Mouse (Mus musculus) heart, embryonic 12.5 days (tissue): Measurements from ENCODE around the gene Tfrc. TPM values are rescaled to one million over a fixed set of nuclear protein-coding genes. Genes with fewer than 3 reads are reported as not detected.

Source experiments
- ATAC-seq: fragments of 200-750 bp; cut with Nextera tagmentation; 2 replicates; pipeline ENCODE4 v1.8.0; 2017; ENCODE audit warnings: moderate TSS enrichment, moderate library complexity; ENCODE audit not compliant: insufficient number of reproducible peaks, low FRiP score
- H3K27ac ChIP-seq: fragments of 300-500 bp; sonication (generic); 2 replicates; pipeline ENCODE4 v1.5.1; 2016; ENCODE audit warnings: mild to moderate bottlenecking, moderate library complexity; ENCODE audit not compliant: poor library complexity, severe bottlenecking
- H3K27me3 ChIP-seq: fragments of 300-500 bp; sonication (generic); replicated peaks from 2 replicates; pipeline ENCODE4 v1.6.1; 2016; ENCODE audit warnings: mild to moderate bottlenecking, moderate library complexity
- H3K36me3 ChIP-seq: fragments of 300-500 bp; sonication (generic); 2 replicates; pipeline ENCODE4 v1.6.1; 2016; ENCODE audit warnings: mild to moderate bottlenecking, moderate library complexity
- H3K4me1 ChIP-seq: fragments of 300-500 bp; sonication (generic); replicated peaks from 2 replicates; pipeline ENCODE4 v1.6.1; 2016; ENCODE audit warnings: mild to moderate bottlenecking
- H3K4me2 ChIP-seq: fragments of 300-500 bp; sonication (generic); 2 replicates; pipeline ENCODE4 v1.6.1; 2016; ENCODE audit warnings: mild to moderate bottlenecking, moderate library complexity
- H3K4me3 ChIP-seq: fragments of 300-500 bp; sonication (generic); 2 replicates; pipeline ENCODE4 v1.5.1; 2016; ENCODE audit warnings: mild to moderate bottlenecking
- H3K9ac ChIP-seq: fragments of 300-500 bp; sonication (generic); 2 replicates; pipeline ENCODE4 v1.6.1; 2016; ENCODE audit warnings: mild to moderate bottlenecking, moderate library complexity
- H3K9me3 ChIP-seq: fragments of 300-500 bp; sonication (generic); replicated peaks from 2 replicates; pipeline ENCODE4 v1.6.1; 2016; ENCODE audit warnings: mild to moderate bottlenecking, moderate library complexity
- WGBS: fragments of 180-500 bp; shearing (Covaris S2); methylation state at CpG from one replicate; pipeline ENCODE4 v1.1.7; 2016; 5-methylcytosine and 5-hydroxymethylcytosine counted together
- polyA plus RNA-seq: library from polyadenylated mRNA; unstranded; fragments of >200 nt; fragmentation: Nextera tagmentation; extraction: Ambion mirVana; gene quantifications from 2 replicates; pipeline ENCODE4 v1.2.1, GENCODE M21; 2016

Gene Tfrc
- polyA plus RNA-seq, 1 experiment from 2014 or later: 58.2 TPM

DNA sequence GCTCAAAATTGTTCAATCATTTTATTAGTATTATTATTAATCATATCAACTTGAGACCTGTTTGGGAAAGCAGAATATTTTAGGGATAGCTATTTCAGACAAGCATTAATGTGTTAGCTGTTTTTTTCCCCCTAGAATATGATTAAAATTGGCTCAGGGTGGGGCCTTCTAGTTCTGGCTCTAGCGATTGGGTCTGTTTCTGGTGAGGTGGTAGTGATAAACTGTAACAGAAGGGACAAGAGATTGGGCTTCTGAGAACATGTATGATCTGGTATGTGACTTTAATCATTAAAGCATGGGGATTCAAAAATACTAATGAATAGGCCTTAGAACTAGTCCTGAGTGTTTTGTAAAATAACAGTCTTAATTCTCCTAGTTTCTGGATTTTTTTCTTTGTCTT is 3.3 kb downstream of the Tfrc start:
- Histone ChIP-seq H3K9ac (no peak overlapping the region), H3K4me3 (no peak overlapping the region), H3K27ac (no peak overlapping the region), H3K36me3 (peaks cover 22% of the 10 kb centered on the region), H3K4me1 (peaks cover 6% of the 10 kb centered on the region), H3K9me3 (no peaks in the 10 kb centered on the region), H3K4me2 (peak overlapping the region; percentile 16; the same call in 1 of the 2 replicates), H3K27me3 (no peaks in the 10 kb centered on the region)
- 51% methylated on average over 1 of the region's 1 CpGs for WGBS
- no peak for ATAC-seq

DNA sequence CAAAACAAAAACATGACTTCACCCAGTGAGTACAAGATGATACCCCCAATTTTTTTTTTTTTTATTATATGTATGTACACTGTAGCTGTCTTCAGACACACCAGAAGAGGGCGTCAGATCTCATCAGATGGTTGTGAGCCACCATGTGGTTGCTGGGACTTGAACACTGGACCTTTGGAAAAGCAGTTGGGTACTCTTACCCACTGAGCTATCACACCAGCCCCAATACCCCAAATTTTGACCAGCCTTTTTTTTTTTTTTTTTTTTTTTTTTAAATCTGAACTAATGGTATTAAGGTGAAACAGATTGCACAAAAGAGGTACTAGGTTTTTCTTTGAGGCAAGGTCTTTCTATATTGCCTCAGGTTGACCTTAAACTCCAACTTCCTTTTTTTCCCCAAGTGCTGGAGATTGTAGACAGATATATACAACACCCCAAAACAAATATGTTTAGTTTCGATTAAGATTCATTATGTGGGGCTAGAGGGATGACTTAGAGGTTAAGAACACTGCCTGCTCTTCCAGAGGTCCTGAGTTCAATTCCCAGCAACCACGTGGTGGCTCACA is 4.6 kb downstream of the Tfrc start:
- no peak overlapping the region for H3K4me2 ChIP-seq
- H3K36me3 ChIP-seq: peaks cover 29% of the 10 kb centered on the region
- H3K4me3 ChIP-seq: no peak overlapping the region

GRCm38 (mm10) chr16:32614047-32614446 is 5.3 kb downstream of the Tfrc start:
- peaks cover 34% of the 10 kb centered on the region for H3K36me3 ChIP-seq
- 55% methylated on average over 4 of the region's 4 CpGs for WGBS
- no peaks in the 10 kb centered on the region for H3K9me3 ChIP-seq
- peaks cover 6% of the 10 kb centered on the region for H3K4me1 ChIP-seq
- ATAC-seq: no peak
- no peaks in the 10 kb centered on the region for H3K27me3 ChIP-seq
- H3K27ac ChIP-seq: no peak overlapping the region
- H3K9ac ChIP-seq: no peak overlapping the region
- H3K4me2 ChIP-seq: no peak overlapping the region
- no peak overlapping the region for H3K4me3 ChIP-seq

More for the DNA sequence above, 4.6 kb downstream of the Tfrc start:
- 75% methylated on average over 3 of the region's 3 CpGs for WGBS
- H3K4me1 ChIP-seq: peaks cover 6% of the 10 kb centered on the region
- no peaks in the 10 kb centered on the region for H3K27me3 ChIP-seq
- no peak overlapping the region for H3K9ac ChIP-seq
- H3K9me3 ChIP-seq: no peaks in the 10 kb centered on the region
- H3K27ac ChIP-seq: no peak overlapping the region
- no peak for ATAC-seq

DNA sequence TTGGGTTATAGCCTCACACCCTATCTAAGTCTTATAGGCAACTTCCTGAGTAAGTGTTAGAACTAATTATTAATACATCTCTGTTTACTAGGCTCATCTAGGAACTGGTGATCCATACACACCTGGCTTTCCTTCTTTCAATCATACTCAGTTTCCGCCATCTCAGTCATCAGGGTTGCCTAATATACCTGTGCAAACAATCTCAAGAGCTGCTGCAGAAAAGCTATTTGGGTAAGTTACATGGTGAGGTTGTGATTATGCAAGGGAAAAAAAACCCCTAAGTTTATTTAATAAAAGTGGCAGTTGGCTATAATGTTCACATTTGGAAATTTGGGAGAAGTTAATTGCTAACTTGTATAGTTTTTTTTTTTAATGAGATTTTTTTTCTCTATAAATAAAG is 10.2 kb downstream of the Tfrc start:
- WGBS: 96% methylated on average over 1 of the region's 1 CpGs
- Histone ChIP-seq H3K4me3 (no peak overlapping the region), H3K27ac (no peak overlapping the region), H3K9me3 (no peaks in the 10 kb centered on the region), H3K4me2 (no peak overlapping the region), H3K27me3 (no peaks in the 10 kb centered on the region), H3K9ac (no peak overlapping the region), H3K4me1 (no peaks in the 10 kb centered on the region), H3K36me3 (peaks cover 69% of the 10 kb centered on the region)
- no peak for ATAC-seq

DNA sequence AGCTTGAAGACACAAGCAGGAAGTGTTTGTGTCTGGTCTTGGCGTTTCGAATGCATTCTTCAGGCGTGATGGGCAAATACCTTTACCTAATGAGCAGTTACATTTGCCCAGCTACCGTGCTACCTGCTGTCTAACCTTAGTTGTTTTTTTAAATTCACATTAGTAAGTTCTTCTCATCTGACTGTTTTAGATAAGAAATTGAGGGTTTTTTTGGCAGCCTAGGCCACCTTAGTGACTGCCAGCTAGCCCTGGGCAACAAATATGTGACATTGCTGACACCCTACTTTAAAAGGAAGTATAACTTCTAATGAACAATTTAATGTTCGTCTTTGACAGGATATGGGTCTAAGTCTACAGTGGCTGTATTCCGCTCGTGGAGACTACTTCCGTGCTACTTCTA is 19.4 kb downstream of the Tfrc start:
- Histone ChIP-seq H3K27me3 (no peaks in the 10 kb centered on the region), H3K36me3 (peaks cover 78% of the 10 kb centered on the region), H3K4me1 (no peaks in the 10 kb centered on the region), H3K27ac (no peak overlapping the region), H3K9me3 (no peaks in the 10 kb centered on the region), H3K4me3 (no peak overlapping the region), H3K4me2 (no peak overlapping the region), H3K9ac (no peak overlapping the region)
- no peak for ATAC-seq
- 90% methylated on average over 8 of the region's 8 CpGs for WGBS

DNA sequence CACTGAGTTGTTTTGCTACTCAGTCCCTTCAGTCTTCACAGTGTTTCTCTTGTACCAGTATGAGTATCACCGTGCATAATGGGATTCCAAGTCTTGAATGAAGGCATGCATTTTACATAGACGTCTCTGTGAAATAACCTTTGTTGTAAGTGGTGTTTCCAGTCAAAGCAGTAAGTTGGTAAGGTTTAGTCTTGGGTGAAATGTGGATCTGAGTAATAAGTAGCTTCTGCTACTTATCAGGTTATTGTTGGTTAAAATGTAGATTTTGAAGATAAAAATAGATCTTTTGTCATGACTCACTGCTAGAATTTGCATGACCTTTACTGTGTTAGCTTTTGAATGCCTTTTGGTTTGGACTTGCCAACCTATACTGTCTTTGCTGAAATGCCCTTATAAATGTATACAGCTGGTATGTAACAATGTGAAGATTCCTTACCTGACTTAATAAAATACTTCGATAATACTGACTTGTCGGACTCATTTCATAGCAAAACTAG is 23.7 kb downstream of the Tfrc start:
- no peak overlapping the region for H3K9ac ChIP-seq
- no peaks in the 10 kb centered on the region for H3K9me3 ChIP-seq
- 91% methylated on average over 4 of the region's 4 CpGs for WGBS
- H3K4me1 ChIP-seq: no peaks in the 10 kb centered on the region
- H3K36me3 ChIP-seq: peaks cover 48% of the 10 kb centered on the region
- ATAC-seq: no peak
- no peaks in the 10 kb centered on the region for H3K27me3 ChIP-seq
- H3K4me3 ChIP-seq: no peak overlapping the region
- H3K27ac ChIP-seq: no peak overlapping the region
- H3K4me2 ChIP-seq: no peak overlapping the region

GRCm38 (mm10) chr16:32633486-32634012 is 24.8 kb downstream of the Tfrc start:
- no peaks in the 10 kb centered on the region; the same call in 1 of the 2 replicates for H3K4me1 ChIP-seq
- no peak overlapping the region for H3K9ac ChIP-seq
- no peaks in the 10 kb centered on the region for H3K27me3 ChIP-seq
- H3K4me2 ChIP-seq: no peak overlapping the region
- H3K36me3 ChIP-seq: peaks cover 37% of the 10 kb centered on the region
- no peak overlapping the region for H3K4me3 ChIP-seq
- no peak for ATAC-seq
- H3K27ac ChIP-seq: no peak overlapping the region
- WGBS: 88% methylated on average over 4 of the region's 4 CpGs
- no peaks in the 10 kb centered on the region for H3K9me3 ChIP-seq

DNA sequence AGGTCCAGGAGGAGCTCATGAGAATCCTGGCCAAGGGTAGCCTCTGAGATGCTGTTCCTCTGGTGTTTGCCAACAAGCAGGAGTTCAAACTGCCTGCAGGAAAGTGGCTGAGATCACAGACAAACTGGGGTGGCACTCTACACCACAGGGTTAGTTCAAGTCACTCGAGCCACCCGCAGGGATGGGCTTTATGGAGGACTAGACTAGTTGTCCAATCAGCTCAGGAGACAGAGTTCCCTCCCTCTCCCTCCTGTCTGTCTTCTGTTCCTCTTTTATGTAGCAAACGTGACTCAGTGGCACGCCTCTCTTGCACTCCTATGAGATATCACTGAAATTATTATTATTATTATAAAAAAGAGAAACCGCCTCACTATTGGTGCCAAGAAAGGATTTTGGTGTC is 25.5 kb downstream of the Tfrc start:
- WGBS: 81% methylated on average over 5 of the region's 5 CpGs
- H3K27ac ChIP-seq: no peak overlapping the region
- H3K9me3 ChIP-seq: no peaks in the 10 kb centered on the region
- H3K4me2 ChIP-seq: no peak overlapping the region
- H3K27me3 ChIP-seq: no peaks in the 10 kb centered on the region
- no peak for ATAC-seq
- H3K9ac ChIP-seq: no peak overlapping the region
- H3K4me3 ChIP-seq: no peak overlapping the region
- peaks cover 32% of the 10 kb centered on the region for H3K36me3 ChIP-seq
- no peaks in the 10 kb centered on the region; the same call in 1 of the 2 replicates for H3K4me1 ChIP-seq

- WGBS: 75% methylated on average over 3 of the region's 3 CpGs
- Histone ChIP-seq H3K9ac (no peak overlapping the region), H3K9me3 (no peaks in the 10 kb centered on the region), H3K4me2 (no peak overlapping the region), H3K36me3 (peaks cover 21% of the 10 kb centered on the region), H3K27me3 (no peaks in the 10 kb centered on the region), H3K4me1 (peaks cover 3% of the 10 kb centered on the region; the same call in 1 of the 2 replicates), H3K4me3 (no peak overlapping the region), H3K27ac (no peak overlapping the region)
- ATAC-seq: no peak
Measured at GRCm38 (mm10) chr16:32635314-32635713, 26.6 kb downstream of the Tfrc start.

GRCm38 (mm10) chr16:32636331-32636730 is 27.6 kb downstream of the Tfrc start:
- Histone ChIP-seq H3K4me1 (peaks cover 4% of the 10 kb centered on the region; the same call in 1 of the 2 replicates), H3K9ac (no peak overlapping the region), H3K27ac (no peak overlapping the region), H3K4me3 (no peak overlapping the region), H3K4me2 (no peak overlapping the region), H3K36me3 (peaks cover 16% of the 10 kb centered on the region), H3K9me3 (no peaks in the 10 kb centered on the region), H3K27me3 (no peaks in the 10 kb centered on the region)
- 85% methylated on average over 3 of the region's 3 CpGs for WGBS
- ATAC-seq: no peak

- Histone ChIP-seq H3K27me3 (no peaks in the 10 kb centered on the region), H3K4me1 (peaks cover 9% of the 10 kb centered on the region; the same call in 1 of the 2 replicates), H3K27ac (no peak overlapping the region), H3K9ac (no peak overlapping the region), H3K36me3 (peaks cover 13% of the 10 kb centered on the region), H3K9me3 (no peaks in the 10 kb centered on the region), H3K4me3 (no peak overlapping the region), H3K4me2 (no peak overlapping the region)
- no peak for ATAC-seq
- 25% methylated on average over 6 of the region's 6 CpGs for WGBS
Measured at GRCm38 (mm10) chr16:32636871-32637521, 28.3 kb downstream of the Tfrc start.
